Mouse (Mus musculus) c-Kit-positive CD71-negative TER-119-negative erythroid progenitor cells, embryonic 14.5 days (primary cell): ENCODE measurements at regions not wholly inside any gene's neighbourhood (a gene's known extent, or its start where the extent isn't known, plus 50 kb on each side); places are given as distances from the start of the nearest gene placed in this dataset.

ENCODE experiments used
- DNase-seq: peaks from one replicate; pipeline ENCODE4 v3.0.0-alpha.2; 2013; ENCODE audit warnings: low read depth

DNA sequence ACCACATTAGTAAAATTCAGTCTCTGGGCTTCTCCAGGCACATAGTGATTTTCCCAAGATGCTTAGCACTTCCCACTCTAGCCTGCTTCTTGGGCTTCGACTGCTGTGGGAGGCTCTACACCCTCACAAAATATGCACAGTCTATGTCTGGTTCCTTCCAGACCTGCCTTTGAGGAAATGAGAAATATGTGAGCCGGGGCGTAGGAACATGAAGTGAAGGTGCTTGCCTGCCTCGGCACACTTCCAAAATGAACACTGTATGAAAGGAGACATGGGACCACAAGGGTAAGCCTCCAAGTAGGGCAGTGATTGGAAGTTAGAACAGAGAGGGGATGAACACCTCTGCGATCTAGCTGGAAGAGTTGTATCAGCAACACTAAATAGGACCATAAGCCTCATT is 54.5 kb downstream of the Gm10260 start:
- DNase-seq, result no peak

GRCm38 (mm10) chr13:97704541-97704940 is 55.9 kb downstream of the Gm10260 start:
- DNase-seq, result no peak

GRCm38 (mm10) chr13:97698967-97699366 is 61.5 kb downstream of the Gm10260 start:
- no peak for DNase-seq

DNA sequence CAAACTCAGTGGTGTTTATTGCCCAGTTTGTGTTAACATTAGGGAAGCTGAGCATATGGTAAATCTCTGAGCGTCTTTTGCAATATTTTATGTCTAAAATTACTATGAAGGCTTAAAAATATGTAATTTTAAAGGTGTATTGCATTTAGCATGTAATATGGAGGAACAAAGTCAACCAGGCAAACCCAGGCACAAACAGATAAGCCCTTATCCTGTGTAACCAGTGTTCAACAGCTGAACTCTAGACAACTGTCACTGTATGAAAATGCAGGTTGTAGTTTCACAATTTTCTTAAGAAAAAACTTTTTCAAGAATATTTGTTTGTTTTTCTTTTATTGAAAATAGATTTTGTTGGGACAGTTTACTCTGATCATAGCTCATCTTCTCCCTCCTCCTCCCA is 62.1 kb downstream of the Gm10260 start:
- DNase-seq, result no peak

DNA sequence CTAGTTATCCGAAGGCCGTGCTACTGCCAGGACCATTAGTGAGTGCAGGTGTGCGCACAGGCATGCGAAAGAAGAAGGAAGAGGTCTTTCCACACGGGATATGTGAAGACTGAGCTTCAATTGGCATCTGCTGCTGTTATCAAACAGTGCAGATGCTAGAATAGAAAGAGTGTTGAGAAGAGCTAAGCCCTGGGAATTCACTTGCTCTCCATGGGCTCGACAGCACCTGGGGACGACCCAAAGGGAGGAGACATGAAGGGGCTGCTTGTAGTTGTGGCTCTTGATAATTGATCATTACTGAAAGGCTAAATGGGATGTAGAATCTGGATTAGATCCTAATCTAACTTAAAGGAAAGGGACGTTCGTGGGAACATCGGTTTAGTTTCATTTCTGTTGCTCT is 63.2 kb downstream of the Gm10260 start:
- DNase-seq, result no peak

GRCm38 (mm10) chr13:97695022-97695421 is 65.4 kb downstream of the Gm10260 start:
- no peak for DNase-seq

DNA sequence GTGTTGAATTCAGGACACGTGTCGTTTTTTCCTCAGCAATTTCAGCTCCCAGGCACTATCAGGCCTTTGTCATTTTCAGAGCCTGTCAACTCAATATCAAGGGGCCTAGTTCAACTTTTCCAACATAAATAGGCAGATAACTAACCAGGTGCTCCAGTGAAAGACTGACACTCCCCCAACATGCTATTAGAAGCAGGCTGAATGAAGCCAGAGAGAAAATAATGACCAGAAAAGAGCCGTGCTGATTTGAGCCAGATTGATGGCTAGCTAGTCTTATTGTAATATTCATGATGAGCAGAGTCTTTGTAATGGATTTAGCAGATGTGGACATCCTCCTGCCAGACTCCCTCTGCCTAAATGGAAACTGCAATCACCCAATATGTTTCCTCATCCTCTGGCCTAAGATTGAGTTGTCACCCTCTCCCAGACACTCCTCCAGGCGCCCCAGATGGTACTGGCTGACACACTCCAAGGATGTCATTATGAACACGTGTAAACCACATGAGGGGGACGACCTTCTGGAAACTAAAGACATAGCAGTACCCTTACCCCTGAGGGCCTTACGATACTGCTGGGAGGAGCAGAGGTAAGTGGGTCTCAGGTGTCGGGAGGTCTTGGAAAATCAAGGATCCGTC is 66.0 kb downstream of the Gm10260 start:
- DNase-seq, result no peak

DNA sequence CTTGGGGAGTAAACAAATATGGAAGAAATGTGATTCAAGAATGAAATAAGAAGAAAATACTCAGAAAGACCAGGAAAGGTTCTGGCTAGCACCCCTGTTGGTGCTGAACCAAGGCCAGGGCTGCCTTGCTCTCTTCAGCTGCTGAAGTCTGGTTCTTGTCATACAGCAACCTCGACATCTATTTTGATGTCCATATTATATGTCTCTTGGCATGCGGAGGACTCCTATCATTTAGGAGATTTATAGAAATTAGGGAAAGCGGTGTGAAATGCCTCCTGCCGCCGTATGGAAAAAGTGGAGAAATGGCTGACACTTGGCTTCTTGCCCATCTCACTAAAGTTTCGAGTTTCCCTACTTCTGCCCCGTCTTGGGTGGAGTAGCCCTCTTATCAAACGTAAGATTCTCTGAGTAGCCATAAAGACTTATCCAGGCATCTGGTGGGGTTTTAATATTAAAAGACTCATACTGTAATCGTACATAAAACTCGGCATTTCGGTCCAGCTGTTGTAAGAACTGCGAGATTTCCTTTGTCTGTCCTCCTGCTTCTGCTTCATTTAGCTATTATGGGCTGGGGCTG is 72.0 kb downstream of the Gm10260 start:
- no peak for DNase-seq

DNA sequence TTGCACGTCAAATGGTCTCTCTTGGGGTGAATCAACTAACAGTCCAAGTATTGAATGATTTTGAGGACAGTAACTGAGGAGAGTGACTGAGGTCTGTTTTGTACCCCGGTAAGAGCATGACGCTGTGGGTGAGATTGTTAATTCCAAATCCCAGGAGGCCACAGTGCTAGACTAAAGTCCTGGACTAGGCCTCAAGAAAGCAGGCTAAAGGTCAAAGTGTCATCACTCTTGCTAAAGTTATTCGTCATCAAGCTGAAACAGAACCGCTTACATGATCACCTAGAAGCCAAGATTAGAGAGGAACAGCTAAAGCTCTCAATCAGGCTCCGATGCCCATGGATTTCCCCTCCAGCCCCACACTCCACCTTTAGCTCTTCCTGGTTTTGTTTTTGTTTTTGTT is 76.6 kb downstream of the Gm10260 start:
- DNase-seq, result no peak

DNA sequence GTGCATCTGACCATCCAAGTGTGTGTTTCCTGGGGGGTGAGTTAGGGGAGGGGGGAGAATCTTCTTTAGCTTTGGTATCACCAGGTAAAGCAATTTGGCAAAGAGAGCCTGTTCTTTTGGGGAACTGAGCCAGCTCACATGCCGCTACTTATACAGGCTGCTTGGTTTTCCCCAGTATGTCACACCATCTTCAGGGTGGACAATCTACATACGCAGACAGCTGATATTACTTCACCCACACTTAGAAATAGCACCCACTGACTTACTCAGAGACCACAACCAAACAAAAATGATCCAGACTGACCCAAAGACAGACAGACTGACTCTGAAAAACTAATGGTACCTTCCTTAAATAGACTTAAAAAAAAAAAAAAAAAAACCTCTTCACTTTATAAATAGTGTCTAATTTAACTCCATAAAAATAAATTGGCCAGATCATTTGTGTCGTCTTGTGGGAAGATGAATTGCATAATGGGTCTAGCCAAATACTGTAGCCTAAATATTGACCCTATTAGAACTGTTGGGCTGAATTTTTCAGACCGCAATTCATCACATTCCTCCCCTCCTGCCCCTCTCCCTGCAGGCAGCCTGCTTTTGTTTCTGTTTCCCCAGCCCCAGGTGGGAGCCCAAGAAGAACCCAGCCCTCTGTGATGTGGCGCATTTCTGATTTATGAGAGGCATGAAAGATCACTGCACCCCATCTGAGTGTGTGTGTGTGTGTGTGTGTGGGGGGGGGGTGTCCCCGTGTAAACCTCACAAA is 79.0 kb downstream of the Gm10260 start:
- no peak for DNase-seq

DNA sequence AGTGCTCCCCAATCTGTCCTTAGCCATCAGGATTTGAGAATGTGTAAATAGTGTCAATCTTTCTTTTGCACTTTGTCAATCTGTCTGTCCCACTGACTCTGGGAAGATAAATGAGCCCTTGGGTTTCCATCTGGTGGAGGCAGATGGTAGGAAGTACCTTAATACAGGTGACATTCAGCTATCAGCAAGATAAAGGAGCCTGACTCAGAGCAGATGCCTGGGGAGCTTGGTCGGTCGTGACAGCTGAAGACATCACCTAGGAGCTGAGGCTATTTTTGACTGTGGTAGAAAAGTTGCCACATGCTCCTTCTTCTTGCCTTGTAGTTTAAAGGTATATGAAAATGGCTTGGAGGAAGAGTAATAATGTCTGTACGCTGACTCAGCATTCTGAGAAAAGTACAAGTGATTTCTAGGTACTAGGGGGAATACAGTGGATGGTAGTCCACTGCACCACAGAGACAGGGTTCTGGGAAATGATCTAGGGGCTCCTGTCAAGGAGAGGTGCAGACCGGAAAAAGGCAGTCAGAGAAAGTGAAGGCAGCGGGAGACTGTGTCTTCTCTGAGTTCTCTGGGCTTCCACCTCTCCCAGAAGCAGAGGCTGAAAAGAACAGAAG is 80.0 kb downstream of the Gm10260 start:
- DNase-seq, result no peak

- no peak for DNase-seq
Observed at GRCm38 (mm10) chr13:97678991-97679390, 81.4 kb downstream of the Gm10260 start.

GRCm38 (mm10) chr13:97676536-97677048 is 83.8 kb downstream of the Gm10260 start:
- no peak for DNase-seq

DNA sequence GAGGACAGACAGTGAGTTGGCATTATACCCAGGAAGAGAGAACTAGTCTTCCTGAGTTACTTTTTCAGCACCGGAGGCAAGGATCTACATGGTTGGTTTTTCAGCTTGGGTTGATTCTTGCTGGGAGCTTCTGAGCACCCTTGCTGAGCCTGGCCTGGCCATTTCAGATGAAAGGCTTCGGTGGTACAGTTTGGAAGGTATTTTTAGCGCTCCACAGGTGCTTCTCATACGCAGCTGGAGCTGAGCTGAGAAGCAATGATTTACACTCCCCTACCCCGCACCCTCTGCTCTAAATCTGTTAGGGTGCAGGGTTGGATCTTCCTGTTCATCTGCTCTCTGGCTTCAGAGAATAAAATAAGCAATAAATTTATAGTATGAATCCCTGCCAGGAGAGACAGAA is 87.3 kb downstream of the Gm10260 start:
- DNase-seq, result no peak

GRCm38 (mm10) chr13:97672038-97672675 is 88.3 kb downstream of the Gm10260 start:
- DNase-seq, result no peak

- no peak for DNase-seq
Observed at GRCm38 (mm10) chr13:97669366-97669765, 91.1 kb downstream of the Gm10260 start.

- DNase-seq, result no peak
Observed at GRCm38 (mm10) chr13:97668910-97669309, 91.5 kb downstream of the Gm10260 start.

GRCm38 (mm10) chr13:97667313-97667712 is 93.1 kb downstream of the Gm10260 start:
- DNase-seq, result no peak

DNA sequence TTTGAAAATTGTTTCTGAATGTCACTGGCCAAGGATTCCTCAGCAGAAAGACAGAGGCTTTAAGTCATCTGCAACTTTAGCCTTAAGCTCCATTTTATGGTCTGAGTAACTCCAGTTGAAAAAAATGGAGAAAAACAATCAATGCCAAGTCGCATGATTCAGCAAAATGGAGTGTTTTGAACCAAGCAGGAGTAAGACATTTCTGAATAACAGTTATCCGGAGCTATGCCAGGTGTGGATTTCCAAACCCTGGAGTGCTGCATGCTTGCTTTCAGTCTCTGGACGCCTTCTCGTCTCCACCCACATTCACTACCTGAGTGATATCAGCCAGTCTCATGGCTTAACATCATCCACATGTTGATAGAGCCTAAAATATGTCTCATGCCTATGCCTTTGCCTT is 93.7 kb downstream of the Gm10260 start:
- no peak for DNase-seq

GRCm38 (mm10) chr13:97665226-97665625 is 95.2 kb downstream of the Gm10260 start:
- DNase-seq, result no peak

GRCm38 (mm10) chr13:97662741-97663140 is 97.7 kb downstream of the Gm10260 start:
- no peak for DNase-seq

DNA sequence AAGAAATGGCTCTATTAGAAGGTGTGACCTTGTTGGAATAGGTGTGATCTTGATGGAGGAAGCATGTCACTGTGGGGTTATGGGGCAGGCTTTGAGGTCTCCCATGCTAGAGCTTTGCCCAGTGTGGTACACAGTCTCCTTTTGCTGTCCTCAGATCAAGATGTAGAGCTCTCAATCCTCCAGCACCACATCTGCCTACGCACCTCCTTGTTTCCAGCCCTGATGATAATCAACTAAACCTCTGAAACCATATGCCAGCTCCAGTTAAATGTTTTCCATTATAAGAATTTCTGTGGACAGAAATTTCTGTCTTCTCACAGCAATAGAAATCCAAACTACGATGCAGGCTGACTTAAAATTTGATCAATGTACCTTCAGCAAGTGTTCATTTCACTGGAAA is 103.8 kb downstream of the Gm10260 start:
- no peak for DNase-seq
